Mouse (Mus musculus) liver, adult 2 months (tissue): ENCODE measurements around the gene Oxld1.

ENCODE experiments used
- CTCF ChIP-seq: fragments of 200-500 bp; IDR thresholded peaks from 2 replicates; pipeline ENCODE4 v1.5.1; 2011; ENCODE audit warnings: low read depth, low read length, control low read depth
- POLR2A ChIP-seq: fragments of 200-500 bp; IDR thresholded peaks from 2 replicates; pipeline ENCODE4 v1.6.1; 2011; ENCODE audit warnings: low read length, control low read depth; ENCODE audit not compliant: insufficient read depth; ENCODE audit errors: extremely low read depth

- TF ChIP-seq POLR2A (no peak), CTCF (no peak)
These were observed 35.5 kb upstream of the Oxld1 start for GRCm38 (mm10) chr11:120493351-120493750.
